Mouse (Mus musculus) myocyte (in vitro differentiated cells): Measurements from ENCODE around the gene Slc22a3.

Experiments
- POLR2A ChIP-seq: IDR thresholded peaks from one replicate; pipeline ENCODE4 v1.6.1; 2011; ENCODE audit warnings: low read depth, mild to moderate bottlenecking, control low read depth, moderate library complexity; ENCODE audit not compliant: insufficient read length
- POLR2AphosphoS2 ChIP-seq: IDR thresholded peaks from one replicate; pipeline ENCODE4 v1.6.1; 2011; ENCODE audit warnings: low read depth, control low read depth; ENCODE audit not compliant: insufficient read length
- SRF ChIP-seq: IDR thresholded peaks from one replicate; pipeline ENCODE4 v1.6.1; 2011; ENCODE audit warnings: low read depth; ENCODE audit not compliant: control insufficient read depth, insufficient read length
- TCF12 ChIP-seq: IDR thresholded peaks from one replicate; pipeline ENCODE4 v1.6.1; 2011; ENCODE audit warnings: mild to moderate bottlenecking, control low read depth; ENCODE audit not compliant: poor library complexity, insufficient read depth, severe bottlenecking
- USF1 ChIP-seq: IDR thresholded peaks from one replicate; pipeline ENCODE4 v1.6.1; 2011; ENCODE audit warnings: low read depth, mild to moderate bottlenecking, control low read depth, moderate library complexity

GRCm38 (mm10) chr17:12409346-12409944, 98.1 kb downstream of the Slc22a3 start:
- TF ChIP-seq POLR2A (no peak), USF1 (no peak), SRF (no peak), TCF12 (no peak), POLR2AphosphoS2 (no peak)
